Mouse (Mus musculus) ES-Bruce4 (cell line): Measurements from ENCODE around the gene Macrod2.

Source experiments
- CTCF ChIP-seq: IDR thresholded peaks from one replicate; pipeline ENCODE4 v1.8.1; 2011; ENCODE audit warnings: low read depth, low read length
- POLR2A ChIP-seq: IDR thresholded peaks from one replicate; pipeline ENCODE4 v1.8.1; 2011; ENCODE audit warnings: low read length; ENCODE audit not compliant: insufficient read depth

DNA sequence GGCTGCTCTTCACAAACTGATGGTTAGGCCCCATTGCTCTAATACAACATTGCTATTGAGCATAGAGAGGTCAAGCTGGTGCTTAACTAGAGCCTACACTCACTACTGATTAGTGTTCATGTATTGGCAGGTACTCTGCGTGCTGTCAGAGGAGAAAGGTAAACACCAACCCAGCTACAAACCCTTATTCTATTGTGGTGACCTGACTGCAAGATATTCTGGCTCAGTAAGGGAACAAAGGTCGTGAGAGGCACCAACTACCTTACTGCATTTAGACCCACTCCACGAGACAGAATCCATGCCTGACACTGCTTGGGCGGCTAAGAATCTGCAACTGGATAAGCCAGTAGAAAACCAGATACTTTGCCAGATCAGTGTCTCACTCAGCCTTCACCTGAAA is 320.7 kb downstream of the Macrod2 start:
- no peak for TF ChIP-seq POLR2A
- TF ChIP-seq CTCF: no peak
